Mouse (Mus musculus): ENCODE results near the gene Nfia. TPM values are rescaled to one million over a fixed set of nuclear protein-coding genes. Genes with fewer than 3 reads are reported as not detected.

Gene Nfia
- polyA plus RNA-seq, 2 experiments = 51.9 to 71.2 TPM

GRCm38 (mm10) chr4:98109911-98110310 is 337.4 kb downstream of the Nfia start:
- no peak for ATAC-seq (ENCODE audit: low FRiP score, low read depth)
- Histone ChIP-seq H3K36me3 (ENCODE audit: control insufficient read depth, insufficient read depth, low read length) (peaks cover 10% of the 10 kb centered on the region; the same call in 1 of the 2 replicates), H3K4me3 (replicated peaks; ENCODE audit: low read length) (no peak overlapping the region), H3K9me3 (ENCODE audit: control insufficient read depth, low read length) (no peaks in the 10 kb centered on the region), H3K27ac (replicated peaks; ENCODE audit: low read depth, low read length) (no peak overlapping the region), H3K9ac (ENCODE audit: low read depth, low read length, severe bottlenecking) (no peak overlapping the region), H3K4me1 (ENCODE audit: control insufficient read depth, insufficient read depth, low read length) (peaks cover 44% of the 10 kb centered on the region), H3K4me2 (replicated peaks; ENCODE audit: low read depth, low read length, severe bottlenecking) (no peak overlapping the region), H3K27me3 (ENCODE audit: control insufficient read depth, insufficient read depth, low read length) (no peaks in the 10 kb centered on the region)
- TF ChIP-seq POLR2A (IDR thresholded peaks at IDR 0.05; ENCODE audit: borderline replicate concordance, extremely low read depth, insufficient read depth, insufficient read length) = no peak
- 83% methylated on average over 4 of the region's 4 CpGs for WGBS
- no peak for DNase-seq (ENCODE audit: low spot score)

- WGBS = 72% methylated on average over 10 of the region's 10 CpGs
- Histone ChIP-seq H3K36me3 (ENCODE audit: control insufficient read depth, insufficient read depth, low read length) (peaks cover 10% of the 10 kb centered on the region; the same call in 1 of the 2 replicates), H3K4me1 (ENCODE audit: control insufficient read depth, insufficient read depth, low read length) (peaks cover 15% of the 10 kb centered on the region), H3K27ac (replicated peaks; ENCODE audit: low read depth, low read length) (no peak overlapping the region), H3K4me2 (replicated peaks; ENCODE audit: low read depth, low read length, severe bottlenecking) (no peak overlapping the region), H3K9ac (ENCODE audit: low read depth, low read length, severe bottlenecking) (no peak overlapping the region), H3K27me3 (ENCODE audit: control insufficient read depth, insufficient read depth, low read length) (no peaks in the 10 kb centered on the region), H3K4me3 (replicated peaks; ENCODE audit: low read length) (no peak overlapping the region), H3K9me3 (ENCODE audit: control insufficient read depth, low read length) (no peaks in the 10 kb centered on the region)
- TF ChIP-seq POLR2A (IDR thresholded peaks at IDR 0.05; ENCODE audit: borderline replicate concordance, extremely low read depth, insufficient read depth, insufficient read length) = no peak
- no peak for DNase-seq (ENCODE audit: low spot score)
- no peak for ATAC-seq (ENCODE audit: low FRiP score, low read depth)
These were observed 340.9 kb downstream of the Nfia start for GRCm38 (mm10) chr4:98113289-98114024.

GRCm38 (mm10) chr4:98114966-98115365 is 342.4 kb downstream of the Nfia start:
- Histone ChIP-seq H3K36me3 (ENCODE audit: control insufficient read depth, insufficient read depth, low read length) (peaks cover 13% of the 10 kb centered on the region; the same call in 1 of the 2 replicates), H3K27ac (replicated peaks; ENCODE audit: low read depth, low read length) (no peak overlapping the region), H3K4me2 (replicated peaks; ENCODE audit: low read depth, low read length, severe bottlenecking) (no peak overlapping the region), H3K4me1 (ENCODE audit: control insufficient read depth, insufficient read depth, low read length) (peaks cover 12% of the 10 kb centered on the region), H3K9ac (ENCODE audit: low read depth, low read length, severe bottlenecking) (no peak overlapping the region), H3K9me3 (ENCODE audit: control insufficient read depth, low read length) (no peaks in the 10 kb centered on the region), H3K4me3 (replicated peaks; ENCODE audit: low read length) (no peak overlapping the region), H3K27me3 (ENCODE audit: control insufficient read depth, insufficient read depth, low read length) (no peaks in the 10 kb centered on the region)
- no peak for TF ChIP-seq POLR2A (IDR thresholded peaks at IDR 0.05; ENCODE audit: borderline replicate concordance, extremely low read depth, insufficient read depth, insufficient read length)
- DNase-seq (ENCODE audit: low spot score) (no peak), ATAC-seq (ENCODE audit: low FRiP score, low read depth) (no peak)
- 77% methylated on average over 2 of the region's 2 CpGs for WGBS

GRCm38 (mm10) chr4:98115401-98115800 is 342.9 kb downstream of the Nfia start:
- TF ChIP-seq POLR2A (IDR thresholded peaks at IDR 0.05; ENCODE audit: borderline replicate concordance, extremely low read depth, insufficient read depth, insufficient read length) = no peak
- Histone ChIP-seq H3K36me3 (ENCODE audit: control insufficient read depth, insufficient read depth, low read length) (peaks cover 13% of the 10 kb centered on the region; the same call in 1 of the 2 replicates), H3K4me1 (ENCODE audit: control insufficient read depth, insufficient read depth, low read length) (peaks cover 16% of the 10 kb centered on the region), H3K9ac (ENCODE audit: low read depth, low read length, severe bottlenecking) (no peak overlapping the region), H3K9me3 (ENCODE audit: control insufficient read depth, low read length) (no peaks in the 10 kb centered on the region), H3K4me3 (replicated peaks; ENCODE audit: low read length) (no peak overlapping the region), H3K4me2 (replicated peaks; ENCODE audit: low read depth, low read length, severe bottlenecking) (no peak overlapping the region), H3K27ac (replicated peaks; ENCODE audit: low read depth, low read length) (no peak overlapping the region), H3K27me3 (ENCODE audit: control insufficient read depth, insufficient read depth, low read length) (no peaks in the 10 kb centered on the region)
- ATAC-seq (ENCODE audit: low FRiP score, low read depth) (no peak), DNase-seq (ENCODE audit: low spot score) (no peak)
- 85% methylated on average over 4 of the region's 4 CpGs for WGBS

- Histone ChIP-seq H3K27ac (replicated peaks; ENCODE audit: low read depth, low read length) (no peak overlapping the region), H3K36me3 (ENCODE audit: control insufficient read depth, insufficient read depth, low read length) (peaks cover 13% of the 10 kb centered on the region; the same call in 1 of the 2 replicates), H3K4me3 (replicated peaks; ENCODE audit: low read length) (no peak overlapping the region), H3K4me1 (ENCODE audit: control insufficient read depth, insufficient read depth, low read length) (peaks cover 16% of the 10 kb centered on the region), H3K9ac (ENCODE audit: low read depth, low read length, severe bottlenecking) (no peak overlapping the region), H3K9me3 (ENCODE audit: control insufficient read depth, low read length) (no peaks in the 10 kb centered on the region), H3K27me3 (ENCODE audit: control insufficient read depth, insufficient read depth, low read length) (no peaks in the 10 kb centered on the region), H3K4me2 (replicated peaks; ENCODE audit: low read depth, low read length, severe bottlenecking) (no peak overlapping the region)
- ATAC-seq (ENCODE audit: low FRiP score, low read depth) = no peak
- 86% methylated on average over 7 of the region's 7 CpGs for WGBS
- TF ChIP-seq POLR2A (IDR thresholded peaks at IDR 0.05; ENCODE audit: borderline replicate concordance, extremely low read depth, insufficient read depth, insufficient read length) = no peak
- DNase-seq (ENCODE audit: low spot score) = no peak
These were observed 343.5 kb downstream of the Nfia start for GRCm38 (mm10) chr4:98116046-98116445.

All from limb, embryonic 14.5 days (tissue).